Mouse (Mus musculus) common myeloid progenitor, adult 5-6 weeks (primary cell): ENCODE measurements at regions not wholly inside any gene's neighbourhood (a gene's known extent, or its start where the extent isn't known, plus 50 kb on each side); places are given as distances from the start of the nearest gene placed in this dataset.

ENCODE experiments used
- ATAC-seq: replicated peaks from 2 replicates; pipeline ENCODE4 v1.8.0; 2016; ENCODE audit warnings: low read depth, mild to moderate bottlenecking, moderate TSS enrichment, inconsistent platforms; ENCODE audit not compliant: poor library complexity, severe bottlenecking

DNA sequence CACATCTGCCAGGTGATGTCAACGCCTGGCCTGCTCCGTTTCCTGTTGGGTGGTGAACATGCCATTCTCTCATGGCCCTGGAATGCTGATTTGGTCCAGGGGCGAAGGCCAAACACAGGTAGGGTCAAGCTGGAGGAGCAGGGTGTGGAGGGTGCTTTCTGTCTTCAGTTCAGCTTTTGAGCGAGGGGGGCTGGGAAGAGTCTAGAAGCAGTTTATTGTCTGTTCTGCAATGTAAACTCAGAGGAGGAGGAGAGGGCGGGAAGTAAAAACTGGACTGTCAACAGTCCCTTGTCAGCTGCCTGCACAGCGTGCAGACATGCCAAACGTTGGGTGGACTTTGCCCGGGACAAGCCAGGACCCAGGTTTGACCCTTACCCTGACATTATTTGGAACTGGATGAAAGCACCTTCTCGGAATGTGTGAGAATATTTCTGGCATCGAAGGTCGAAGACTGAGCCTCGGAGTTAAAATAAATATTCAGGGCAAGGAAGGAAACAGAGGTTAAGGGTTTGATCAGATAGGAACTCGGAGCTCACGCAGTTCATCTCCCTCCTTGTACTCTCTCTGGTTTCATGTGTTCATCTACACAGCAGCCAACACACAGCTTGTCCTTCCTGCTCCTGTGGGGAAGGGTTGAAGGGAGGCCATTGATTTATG, 183.3 kb upstream of the Gm5148 start:
- ATAC-seq, result 0 out of 2 replicates have a peak, but pooled peaks have one; percentile 39

DNA sequence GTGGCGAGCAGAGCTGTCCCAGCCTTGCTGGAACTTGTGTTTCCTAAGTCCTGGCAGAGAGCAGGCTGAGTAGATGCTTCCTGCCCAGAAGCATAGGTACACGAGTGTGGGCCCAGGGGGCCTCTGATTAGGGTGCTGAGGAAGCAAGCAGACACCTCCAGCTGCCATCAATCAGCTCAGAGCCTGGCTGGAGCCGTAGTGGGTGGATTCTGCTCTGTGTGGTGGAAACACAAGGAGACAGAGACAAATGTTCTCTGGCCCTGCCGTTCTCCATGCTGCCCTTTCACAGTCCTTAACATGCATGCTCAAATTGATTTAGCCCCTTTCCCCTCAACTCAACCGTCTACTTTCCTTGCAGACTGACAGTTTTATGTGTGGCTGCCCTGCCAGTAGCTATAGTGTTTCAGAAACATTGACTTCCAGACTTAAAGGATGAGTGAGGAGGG, 182.5 kb upstream of the Gm5148 start:
- ATAC-seq, result peak; percentile 39; the same call in 1 of the 2 replicates

DNA sequence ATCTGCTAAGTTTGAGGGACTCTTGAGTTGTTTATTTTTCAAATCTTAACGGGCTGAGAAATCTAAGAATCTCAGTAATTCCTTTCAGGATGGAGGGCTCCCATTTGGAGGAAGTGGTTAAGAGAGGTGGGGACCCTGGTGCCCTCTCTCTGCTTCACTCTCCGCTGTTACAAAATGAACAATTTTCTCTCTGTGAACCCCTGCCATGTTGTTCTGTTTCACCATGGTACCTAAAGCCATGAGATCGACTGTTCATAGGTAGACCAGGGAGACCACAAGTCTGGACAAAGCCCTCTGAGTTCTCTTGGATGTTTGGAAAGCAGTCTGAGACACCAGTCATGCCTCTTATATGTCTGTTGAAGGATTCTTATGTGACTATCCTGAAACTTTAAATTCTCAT, 179.9 kb upstream of the Gm5148 start:
- ATAC-seq, result no peak

DNA sequence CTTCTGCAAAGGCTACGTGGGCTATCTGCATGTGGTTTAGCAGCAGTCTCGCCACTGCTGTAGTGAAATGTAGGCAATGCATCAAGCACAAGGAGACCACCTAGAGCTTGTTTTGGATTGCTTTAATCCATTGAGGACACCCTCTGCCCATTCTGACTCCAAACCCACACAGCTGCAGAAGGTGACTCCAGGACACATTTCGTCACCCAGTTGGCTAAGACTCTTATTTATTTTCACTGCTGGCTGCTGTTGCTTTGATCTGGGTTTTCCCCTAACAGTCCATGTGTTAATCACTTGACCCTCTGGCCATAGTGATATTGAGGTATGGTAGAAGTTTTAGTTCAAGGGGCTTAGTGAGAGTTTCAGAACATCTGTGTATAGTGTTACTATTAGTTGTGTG, 179.2 kb upstream of the Gm5148 start:
- ATAC-seq, result no peak

DNA sequence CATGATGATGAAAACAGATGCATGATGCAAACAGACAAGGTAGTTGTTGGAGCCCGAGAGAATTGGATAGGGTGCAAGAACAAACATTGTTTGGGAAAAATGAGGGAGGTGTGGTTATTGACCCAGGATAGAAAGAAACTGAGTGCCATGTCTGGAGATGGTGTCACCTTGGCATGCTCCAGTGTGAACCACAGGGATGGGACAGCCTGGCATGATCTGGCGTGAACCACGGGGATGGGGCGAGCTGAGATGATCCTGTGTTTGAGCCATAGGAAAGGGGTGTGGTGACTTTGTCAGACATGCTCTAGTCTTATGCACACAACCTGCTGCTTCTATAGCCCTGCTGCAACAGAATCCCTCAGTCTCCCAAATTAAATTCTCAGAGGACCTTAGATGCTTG, 178.7 kb upstream of the Gm5148 start:
- ATAC-seq, result no peak

DNA sequence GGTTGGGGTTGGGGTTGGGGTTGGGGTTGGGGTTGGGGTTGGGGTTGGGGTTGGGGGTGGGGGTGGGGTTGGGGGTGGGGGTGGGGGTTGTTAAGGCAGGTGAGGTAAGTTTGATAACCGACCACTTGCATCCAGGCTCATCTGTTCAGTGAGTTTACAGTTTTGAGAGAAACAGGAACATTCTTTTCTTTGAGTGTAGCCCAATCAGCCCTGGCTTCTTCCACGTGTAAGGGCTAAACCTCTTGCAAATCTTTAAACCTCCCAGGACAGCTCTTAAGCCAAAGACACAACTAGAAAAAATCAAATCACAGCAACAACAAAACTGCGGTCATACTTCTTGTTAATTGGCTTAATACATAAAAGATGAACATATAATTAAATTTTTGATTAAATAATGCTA, 173.1 kb upstream of the Gm5148 start:
- ATAC-seq, result no peak

DNA sequence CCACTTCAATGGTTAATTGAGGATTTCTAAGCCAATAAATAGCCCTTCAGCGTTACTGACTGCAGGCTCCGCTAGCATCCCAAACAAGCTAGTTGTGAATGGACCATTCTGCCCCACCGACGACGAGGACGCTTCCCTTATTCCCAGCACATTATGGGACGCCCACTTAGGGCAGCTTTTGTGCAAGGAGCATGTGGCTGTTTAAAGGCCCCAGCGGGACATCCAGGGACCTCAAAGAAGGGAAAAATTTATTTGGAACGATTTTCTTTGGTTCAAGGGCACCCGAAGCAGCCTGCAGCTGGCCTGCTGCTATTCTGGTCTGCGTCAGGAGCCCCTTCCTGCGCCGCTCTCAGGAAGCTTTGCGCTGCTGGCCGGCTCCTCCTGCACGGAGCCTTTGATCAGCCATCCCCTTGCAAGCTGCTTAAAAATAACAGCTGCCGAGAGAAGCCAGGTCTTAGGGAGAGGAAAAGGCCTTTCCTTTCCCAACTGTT, 172.6 kb upstream of the Gm5148 start:
- ATAC-seq, result no peak

DNA sequence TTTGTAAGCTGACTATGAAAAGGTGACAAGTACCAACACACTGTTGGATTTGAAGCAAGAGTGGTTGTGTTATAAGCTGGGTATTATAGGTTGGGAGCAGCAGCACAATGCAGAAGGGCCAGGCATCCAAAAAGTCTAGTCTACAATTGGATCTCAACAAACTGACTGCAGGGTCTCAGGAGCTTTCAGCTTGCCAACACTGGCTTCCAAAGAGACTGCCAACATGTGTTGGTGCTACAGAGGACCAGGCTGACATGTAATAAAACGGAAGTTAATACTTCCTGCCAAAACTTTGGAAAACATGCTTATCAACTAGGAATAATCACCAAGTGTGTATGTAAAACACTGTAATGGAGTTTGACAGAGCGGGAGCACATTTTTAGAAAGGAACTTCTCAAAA, 170.3 kb upstream of the Gm5148 start:
- no peak for ATAC-seq

DNA sequence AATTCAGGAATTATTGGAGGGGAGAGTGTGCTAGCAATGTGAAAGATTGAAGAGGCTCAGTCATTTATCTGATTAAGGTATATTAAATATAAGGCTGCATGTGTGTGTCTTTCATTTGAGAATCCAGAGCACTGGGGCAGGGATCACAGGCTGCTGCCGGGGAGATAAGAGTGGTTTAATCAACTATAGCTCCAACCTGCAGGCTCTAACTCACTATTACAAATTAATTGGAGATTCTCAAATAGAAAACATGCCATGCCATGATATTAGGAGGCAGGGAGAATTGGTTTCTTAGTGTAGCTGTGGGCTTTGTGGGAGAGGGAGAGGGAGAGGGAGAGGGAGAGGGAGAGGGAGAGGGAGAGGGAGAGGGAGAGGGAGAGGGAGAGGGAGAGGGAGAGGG, 165.9 kb upstream of the Gm5148 start:
- no peak for ATAC-seq

DNA sequence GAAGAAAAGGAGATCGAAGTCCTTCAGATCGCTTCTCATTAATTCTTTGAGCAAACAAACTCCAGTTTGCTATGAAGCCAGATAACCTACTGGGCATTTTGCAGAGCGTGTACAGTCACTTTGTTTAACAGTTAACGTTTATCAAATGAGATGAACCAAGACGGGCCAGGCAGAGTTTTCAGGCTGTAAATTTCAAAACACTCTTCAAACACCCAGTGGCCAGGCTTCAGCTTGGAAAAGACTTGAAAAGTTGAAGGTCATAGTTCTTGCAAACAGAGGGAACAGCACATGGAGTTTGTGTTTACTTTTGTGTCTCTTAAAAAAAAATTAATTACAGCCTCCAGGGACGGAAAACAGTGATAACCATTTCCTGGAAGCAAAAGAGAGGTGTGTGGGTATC, 164.2 kb upstream of the Gm5148 start:
- no peak for ATAC-seq

DNA sequence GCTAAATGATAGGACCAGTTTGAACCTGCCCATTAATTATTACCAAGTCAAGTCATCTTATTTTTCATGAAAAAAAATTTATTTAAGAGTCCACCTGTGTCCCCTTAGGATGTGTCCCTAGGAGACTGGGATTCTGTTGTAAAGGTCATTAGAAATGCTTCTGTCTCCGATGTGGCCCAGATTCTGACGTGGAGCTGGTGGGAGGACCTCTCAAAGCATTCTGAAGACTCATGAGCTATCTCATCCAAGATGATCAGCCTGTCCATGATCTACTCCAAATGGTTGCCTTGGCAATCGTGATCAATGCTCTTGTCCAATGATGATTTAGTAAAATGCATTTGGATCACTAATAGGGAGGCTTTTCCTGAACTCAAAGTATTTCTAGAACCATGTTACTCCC, 163.4 kb upstream of the Gm5148 start:
- no peak for ATAC-seq

DNA sequence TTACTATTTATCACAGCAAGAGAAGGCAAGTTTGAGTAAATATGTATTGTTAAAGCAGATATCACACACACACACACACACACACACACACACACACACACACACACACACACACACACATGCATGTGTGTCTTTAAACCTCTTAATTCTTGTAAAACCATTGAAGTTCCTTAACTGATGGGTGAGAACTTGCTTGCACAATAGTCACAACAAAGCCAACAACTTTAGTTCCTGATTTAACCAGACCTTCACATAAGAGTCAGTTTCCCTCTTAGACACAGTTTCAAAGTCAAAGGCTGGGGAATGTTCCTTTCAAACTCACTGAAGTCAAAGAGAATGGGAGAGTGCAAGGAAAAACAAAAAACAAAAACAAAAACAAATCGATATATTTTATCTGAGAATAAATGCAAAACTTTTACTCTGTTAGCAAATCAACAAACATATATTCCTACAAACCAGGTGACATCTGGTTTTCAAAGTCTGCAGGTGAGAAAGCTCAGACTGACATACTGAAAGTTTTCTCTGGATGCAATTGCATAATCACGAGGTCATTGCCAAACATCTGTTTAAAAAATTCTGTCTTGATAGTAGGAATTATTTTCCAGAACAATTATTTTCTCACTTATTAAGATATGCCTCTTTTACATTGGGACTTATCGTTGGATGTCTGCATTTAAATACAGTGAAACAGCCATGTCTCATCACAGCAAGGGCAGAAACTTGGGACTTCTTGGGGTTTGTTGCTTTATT, 162.6 kb upstream of the Gm5148 start:
- ATAC-seq, result no peak

DNA sequence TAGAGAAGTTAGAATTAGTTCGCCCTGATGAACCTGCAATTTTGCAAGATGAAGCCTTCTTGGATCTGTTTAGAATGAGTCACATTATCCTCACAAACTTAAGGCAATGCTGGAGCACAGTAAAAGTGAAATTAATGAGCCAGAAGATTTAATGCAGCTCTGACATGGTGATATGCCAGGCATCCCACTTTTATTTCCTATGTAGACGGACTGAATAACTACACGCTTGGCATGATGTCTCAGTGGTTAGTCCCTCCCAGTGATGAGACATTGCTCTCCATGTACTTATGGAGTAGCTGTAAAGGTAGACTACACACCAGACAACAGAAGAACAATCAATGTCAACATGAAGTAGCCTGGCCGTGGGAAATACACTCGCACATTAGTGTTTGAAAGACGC, 161.5 kb upstream of the Gm5148 start:
- no peak for ATAC-seq

DNA sequence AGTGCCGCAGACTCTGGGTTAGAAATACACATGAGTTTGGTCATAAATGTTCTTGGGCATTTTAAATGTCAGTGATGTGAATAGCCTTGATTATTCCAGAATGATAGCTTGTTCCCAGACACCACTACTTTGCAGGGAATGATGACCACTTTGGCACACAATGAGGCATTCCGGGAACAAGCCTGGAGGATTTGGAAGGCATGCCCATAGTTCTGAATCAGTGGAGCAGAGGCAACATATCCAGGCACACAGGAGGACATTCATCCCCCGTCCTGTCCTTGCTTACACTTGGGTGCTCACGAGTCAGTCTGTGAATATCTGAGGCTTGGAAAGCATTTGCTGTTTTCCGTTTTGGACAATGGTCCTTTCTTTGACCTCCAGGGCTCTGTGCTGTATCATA, 158.1 kb upstream of the Gm5148 start:
- no peak for ATAC-seq

DNA sequence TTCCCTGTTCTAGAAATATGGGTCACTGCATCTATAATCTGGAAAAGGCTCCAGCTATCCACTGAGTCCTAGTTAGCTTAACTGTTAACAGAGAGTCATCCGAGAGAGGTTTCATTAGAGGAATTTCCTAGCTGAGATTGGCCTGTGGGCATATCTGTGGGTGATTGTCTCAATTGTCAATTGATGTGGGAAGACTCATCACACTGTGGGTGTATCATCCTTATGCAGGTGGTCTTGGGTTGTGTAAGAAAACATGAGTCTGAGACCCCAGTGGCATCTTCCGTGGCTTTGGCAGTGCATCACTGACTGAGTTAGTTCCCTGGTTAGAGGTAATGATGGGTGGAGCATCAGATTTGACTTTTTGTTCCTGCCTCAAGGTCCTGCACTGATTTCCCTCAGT, 156.7 kb upstream of the Gm5148 start:
- ATAC-seq, result no peak

DNA sequence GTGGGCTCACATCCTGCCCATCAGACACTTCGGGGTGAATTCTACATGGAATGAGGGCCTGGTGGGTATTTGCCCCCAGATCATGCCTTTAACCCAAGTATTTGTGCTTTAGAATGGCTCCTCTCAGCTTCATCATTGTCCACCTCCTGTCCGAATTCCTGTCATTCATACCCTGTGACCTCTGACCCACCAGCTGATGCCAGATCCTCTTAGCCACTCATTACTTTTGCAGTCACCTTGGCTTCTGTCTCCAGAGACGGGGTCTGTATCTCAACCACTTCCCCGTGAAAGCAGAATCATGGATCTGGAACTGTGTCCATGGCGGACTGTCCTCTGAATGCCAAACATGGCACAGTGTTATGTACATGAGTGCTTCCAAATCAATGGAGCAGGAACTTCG, 154.8 kb upstream of the Gm5148 start:
- no peak for ATAC-seq

DNA sequence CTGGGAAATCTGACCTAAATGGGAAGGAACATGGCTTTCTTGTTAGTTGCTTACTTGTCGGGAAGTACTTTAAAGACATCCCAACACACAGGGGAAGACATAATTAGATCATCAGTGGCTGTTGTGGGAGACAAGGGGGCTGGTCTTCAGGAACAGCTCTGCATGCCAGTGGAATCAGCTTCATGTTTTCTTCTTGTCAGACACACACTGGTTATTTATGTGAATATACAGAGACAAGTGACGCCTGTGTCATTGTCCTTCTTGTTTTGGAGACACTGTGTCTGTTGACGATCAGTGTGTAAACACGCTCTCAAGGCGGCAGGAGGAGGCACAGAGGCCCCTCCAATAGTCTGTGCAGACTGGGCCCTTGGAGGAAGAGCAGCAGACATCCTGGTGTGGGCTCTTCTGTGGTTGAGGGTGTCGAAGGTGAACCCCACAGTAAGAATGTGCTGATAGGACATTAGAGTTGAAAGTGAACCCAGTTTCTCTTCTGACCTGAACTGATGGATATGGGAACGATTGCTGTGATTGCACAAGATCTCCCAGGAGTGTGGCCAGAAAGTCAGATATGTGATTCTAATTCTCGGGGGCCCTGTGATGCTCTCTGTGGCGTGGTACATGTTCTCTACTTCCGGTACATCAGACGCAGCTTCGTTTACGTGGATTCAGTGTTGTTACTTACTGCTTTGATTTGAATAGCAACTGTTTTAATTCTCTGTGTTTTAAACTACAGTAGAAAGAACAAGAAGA, 151.9 kb upstream of the Gm5148 start:
- ATAC-seq, result no peak

DNA sequence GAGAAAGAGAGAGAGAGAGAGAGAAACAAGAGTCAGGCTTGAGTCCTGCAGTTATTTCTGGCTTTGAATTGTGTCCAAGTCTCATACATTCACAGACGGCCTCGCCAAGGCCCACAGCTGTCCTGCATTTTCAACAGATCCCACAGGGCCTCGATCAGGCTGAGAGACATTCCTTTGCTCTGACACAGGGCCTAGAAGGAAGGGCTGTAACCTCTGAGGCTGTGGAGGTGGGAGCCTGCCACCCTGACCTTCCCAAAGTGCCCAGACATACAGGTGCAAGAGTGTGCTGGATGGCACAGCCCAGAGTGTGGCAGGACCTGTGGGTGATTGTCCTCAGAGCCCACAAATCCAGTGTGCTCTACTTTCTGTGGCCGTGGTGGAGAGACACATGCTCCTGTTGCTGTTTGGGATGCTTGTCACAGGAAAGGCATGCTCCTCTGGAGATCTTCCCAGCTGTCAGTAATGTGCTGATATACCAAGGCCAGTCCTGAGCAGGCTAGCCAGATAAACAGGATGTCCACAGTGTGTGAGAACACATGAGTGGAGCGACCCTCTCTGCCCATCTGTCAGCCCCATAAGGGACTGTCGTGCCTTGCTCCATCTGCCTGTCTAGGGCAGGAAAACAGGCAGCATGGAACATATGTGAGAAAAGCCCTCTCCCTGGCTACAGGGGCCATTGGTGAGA, 151.2 kb upstream of the Gm5148 start:
- no peak for ATAC-seq

DNA sequence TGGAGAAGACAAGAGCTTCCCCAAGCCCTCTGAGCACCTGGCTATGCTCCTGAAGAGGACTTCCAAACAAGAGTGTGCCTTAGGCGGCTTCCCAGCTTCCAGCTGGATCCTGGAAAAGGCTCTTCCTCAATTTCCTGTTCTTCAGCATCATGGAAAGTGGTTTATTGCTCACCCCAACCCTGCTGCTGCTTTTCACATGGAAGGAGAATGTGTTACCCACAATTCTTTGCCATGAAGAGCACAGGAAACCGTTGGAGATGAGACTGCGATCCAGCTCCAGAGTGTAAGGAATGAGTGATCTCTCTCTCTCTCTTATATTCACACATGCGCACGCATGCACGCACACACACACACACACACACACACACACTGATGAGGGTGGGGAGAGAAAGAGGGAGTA, 150.6 kb upstream of the Gm5148 start:
- no peak for ATAC-seq

DNA sequence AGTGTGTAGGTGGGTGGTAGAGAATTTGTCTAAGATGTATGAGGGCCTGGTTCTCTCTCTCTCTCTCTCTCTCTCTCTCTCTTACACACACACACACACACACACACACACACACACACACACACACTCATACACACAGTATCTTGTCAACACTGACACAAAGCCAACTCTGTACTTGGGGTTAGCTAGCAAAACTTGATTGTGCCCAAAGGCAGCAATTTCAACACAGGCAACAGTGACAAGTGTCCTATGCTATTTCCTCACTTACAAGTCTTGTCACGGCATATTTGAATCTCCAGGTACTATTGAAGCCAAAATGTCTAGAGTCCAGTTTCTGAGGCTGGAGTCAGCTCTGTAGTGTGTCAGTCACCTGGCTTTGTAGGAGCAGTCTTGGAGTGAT, 150.1 kb upstream of the Gm5148 start:
- ATAC-seq, result no peak

DNA sequence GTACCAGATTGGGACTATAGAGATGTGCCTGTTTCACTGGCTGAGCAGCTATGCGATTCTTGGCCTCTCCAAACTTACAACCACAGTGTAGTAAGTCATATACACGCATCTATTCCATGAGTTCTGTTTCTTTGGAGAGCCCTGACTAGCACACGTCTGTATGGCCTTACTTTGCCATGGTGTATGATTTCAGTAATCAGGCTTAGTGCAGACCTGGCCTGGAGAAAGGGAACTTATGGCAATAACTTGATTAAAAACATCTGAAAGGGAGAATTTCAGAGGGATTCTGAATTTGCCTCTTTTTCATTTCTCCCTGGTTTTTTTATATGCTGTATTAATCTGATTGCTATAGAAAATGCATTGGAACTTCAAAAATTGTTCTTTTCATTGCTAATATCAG, 148.0 kb upstream of the Gm5148 start:
- no peak for ATAC-seq
